Mouse (Mus musculus): ENCODE measurements at regions not wholly inside any gene's neighbourhood (a gene's known extent, or its start where the extent isn't known, plus 50 kb on each side); places are given as distances from the start of the nearest gene placed in this dataset.

- no peak for TF ChIP-seq POLR2A (IDR thresholded peaks at IDR 0.05; ENCODE audit: extremely low read depth, insufficient read depth, low read length)
- no peak for TF ChIP-seq CTCF (IDR thresholded peaks at IDR 0.05; ENCODE audit: low read depth, low read length)
Observed at GRCm38 (mm10) chr5:95874969-95875368, 81.8 kb upstream of the Cxcl13 start.

Measured in liver, adult 2 months (tissue).